Mouse (Mus musculus) limb, embryonic 11.5 days (tissue): ENCODE data around the gene Fgfr2. TPM values are rescaled to one million over a fixed set of nuclear protein-coding genes. Genes with fewer than 3 reads are reported as not detected.

Experiments
- ATAC-seq: fragments of 200-750 bp; cut with Nextera tagmentation; 2 replicates; pipeline ENCODE4 v1.8.0; 2017; ENCODE audit warnings: low read depth; ENCODE audit not compliant: insufficient number of reproducible peaks, low FRiP score, low TSS enrichment
- DNase-seq: peaks from one replicate; pipeline ENCODE4 v3.0.0-alpha.2; 2015; ENCODE audit warnings: low spot score
- H3K27ac ChIP-seq: fragments of 300-500 bp; sonication (generic); replicated peaks from 2 replicates; pipeline ENCODE4 v1.5.1; 2014; ENCODE audit warnings: low read depth, mild to moderate bottlenecking, low read length
- H3K27me3 ChIP-seq: fragments of 300-500 bp; sonication (generic); 2 replicates; pipeline ENCODE4 v1.6.1; 2014; ENCODE audit warnings: mild to moderate bottlenecking, low read length, mixed read lengths; ENCODE audit not compliant: control insufficient read depth, insufficient read depth
- H3K36me3 ChIP-seq: fragments of 300-500 bp; sonication (generic); 2 replicates; pipeline ENCODE4 v1.6.1; 2014; ENCODE audit warnings: mild to moderate bottlenecking, low read length, moderate library complexity, mixed read lengths; ENCODE audit not compliant: control insufficient read depth, insufficient read depth
- H3K4me1 ChIP-seq: fragments of 300-500 bp; sonication (generic); 2 replicates; pipeline ENCODE4 v1.6.1; 2014; ENCODE audit warnings: low read length, mixed read lengths; ENCODE audit not compliant: control insufficient read depth, insufficient read depth
- H3K4me2 ChIP-seq: fragments of 300-500 bp; sonication (generic); 2 replicates; pipeline ENCODE4 v1.6.1; 2014; ENCODE audit warnings: low read depth, mild to moderate bottlenecking, moderate library complexity; ENCODE audit not compliant: severe bottlenecking
- H3K4me3 ChIP-seq: fragments of 300-500 bp; sonication (generic); 2 replicates; pipeline ENCODE4 v1.5.1; 2014; ENCODE audit warnings: low read depth, low read length
- H3K9ac ChIP-seq: fragments of 300-500 bp; sonication (generic); 2 replicates; pipeline ENCODE4 v1.6.1; 2014; ENCODE audit warnings: mild to moderate bottlenecking, low read length
- H3K9me3 ChIP-seq: fragments of 300-500 bp; sonication (generic); 2 replicates; pipeline ENCODE4 v1.6.1; 2016; ENCODE audit warnings: low read length; ENCODE audit not compliant: control insufficient read depth
- WGBS: fragments of 180-500 bp; shearing (Covaris S2); extraction: QIAGEN DNeasy Blood & Tissue Kit; methylation state at CpG from one replicate; pipeline ENCODE4 v1.1.7; 2014; 5-methylcytosine and 5-hydroxymethylcytosine counted together
- polyA plus RNA-seq: library from polyadenylated mRNA; unstranded; fragments of >200 nt; fragmentation: Nextera tagmentation; extraction: Ambion mirVana; gene quantifications from 2 replicates; pipeline ENCODE4 v1.2.1, GENCODE M21; 2014

The Fgfr2 gene
- polyA plus RNA-seq, 1 experiment from 2014 or later: 60.1 TPM

DNA sequence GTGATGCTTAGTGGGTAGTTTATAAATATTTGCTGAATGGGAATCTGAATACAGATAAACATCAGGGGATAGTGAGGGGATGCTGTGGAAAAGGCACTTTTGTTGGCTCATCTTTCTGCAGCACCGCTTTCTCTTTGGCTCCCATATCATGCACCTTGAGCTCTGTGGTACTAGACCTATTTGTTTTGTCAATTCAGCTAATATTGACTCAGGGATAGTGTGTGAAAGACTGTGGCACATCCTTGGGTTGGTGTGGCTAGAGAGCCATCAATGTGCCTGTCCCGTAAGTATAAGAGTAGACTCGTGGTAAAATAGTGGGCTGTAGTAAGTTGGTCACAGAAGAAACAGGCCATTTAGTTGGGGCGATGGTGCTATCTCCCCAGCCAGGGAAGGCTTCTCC lies 2335.6 kb downstream of the Fgfr2 start:
- Histone ChIP-seq H3K4me1 (no peaks in the 10 kb centered on the region), H3K27me3 (no peaks in the 10 kb centered on the region), H3K27ac (no peak overlapping the region), H3K36me3 (no peaks in the 10 kb centered on the region), H3K9me3 (no peaks in the 10 kb centered on the region), H3K4me2 (no peak overlapping the region), H3K4me3 (no peak overlapping the region), H3K9ac (no peak overlapping the region)
- ATAC-seq (no peak), DNase-seq (no peak)
- WGBS: 92% methylated on average over 4 of the region's 4 CpGs

DNA sequence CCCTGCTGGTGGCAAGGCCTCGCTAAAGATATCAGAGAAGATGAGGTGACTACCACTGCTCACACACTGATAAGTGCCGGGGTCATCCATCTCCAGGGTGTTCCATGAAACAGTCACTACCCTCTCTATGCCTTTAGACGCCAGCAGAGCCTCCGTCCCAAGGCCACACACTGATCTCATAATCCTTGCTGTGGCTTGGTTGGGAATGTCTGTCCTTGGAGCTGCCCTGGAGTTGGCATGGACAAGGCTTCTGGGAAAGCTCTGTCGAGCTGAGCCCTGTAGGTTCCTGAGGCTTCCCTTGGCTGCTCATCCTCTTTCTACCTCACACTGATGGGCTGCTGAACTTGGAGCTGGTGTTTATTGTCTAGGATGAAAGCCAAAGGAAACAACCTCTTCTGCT lies 2336.4 kb downstream of the Fgfr2 start:
- no peaks in the 10 kb centered on the region for H3K9me3 ChIP-seq
- ATAC-seq (no peak), DNase-seq (no peak)
- no peaks in the 10 kb centered on the region for H3K4me1 ChIP-seq
- WGBS: 83% methylated on average over 5 of the region's 5 CpGs
- no peak overlapping the region for H3K27ac ChIP-seq
- no peak overlapping the region for H3K4me2 ChIP-seq
- no peak overlapping the region for H3K4me3 ChIP-seq
- H3K36me3 ChIP-seq: no peaks in the 10 kb centered on the region
- no peaks in the 10 kb centered on the region for H3K27me3 ChIP-seq
- H3K9ac ChIP-seq: no peak overlapping the region

DNA sequence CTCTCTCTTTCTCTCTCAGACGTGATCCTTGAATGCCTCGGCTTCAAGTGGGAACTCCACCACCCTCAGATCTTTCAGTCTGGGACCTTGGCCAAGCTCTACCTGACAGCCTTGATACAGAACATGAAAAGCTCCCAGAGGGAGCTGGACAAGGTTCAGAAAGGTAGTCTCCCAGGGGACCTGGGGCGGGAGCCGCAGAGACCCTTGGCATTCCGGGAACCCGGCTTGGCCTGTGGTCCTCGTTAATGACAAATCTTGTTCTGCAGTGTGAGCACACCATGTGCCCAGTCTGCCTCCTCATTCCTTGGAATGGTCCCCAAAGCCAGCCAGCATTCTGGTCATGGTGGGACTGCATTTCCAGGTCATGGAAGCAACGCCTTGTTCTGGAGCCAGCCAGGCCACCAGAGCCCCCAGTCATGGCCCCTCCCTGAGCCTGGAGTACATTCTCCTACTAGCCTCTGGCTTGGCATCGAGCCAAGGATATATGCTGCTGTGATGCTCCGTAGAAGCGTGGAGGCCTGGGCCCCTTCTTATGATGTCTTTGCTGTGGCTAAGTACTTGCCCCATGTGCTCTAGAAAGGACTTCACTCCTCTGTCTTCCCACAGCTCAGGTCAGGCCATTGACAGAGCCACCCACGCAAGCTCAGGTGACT lies 2337.1 kb downstream of the Fgfr2 start:
- no peak for DNase-seq
- Histone ChIP-seq H3K9me3 (no peaks in the 10 kb centered on the region), H3K27me3 (no peaks in the 10 kb centered on the region), H3K4me3 (no peak overlapping the region), H3K36me3 (no peaks in the 10 kb centered on the region), H3K27ac (no peak overlapping the region), H3K9ac (no peak overlapping the region), H3K4me1 (no peaks in the 10 kb centered on the region), H3K4me2 (no peak overlapping the region)
- ATAC-seq: no peak
- WGBS: 88% methylated on average over 12 of the region's 12 CpGs

DNA sequence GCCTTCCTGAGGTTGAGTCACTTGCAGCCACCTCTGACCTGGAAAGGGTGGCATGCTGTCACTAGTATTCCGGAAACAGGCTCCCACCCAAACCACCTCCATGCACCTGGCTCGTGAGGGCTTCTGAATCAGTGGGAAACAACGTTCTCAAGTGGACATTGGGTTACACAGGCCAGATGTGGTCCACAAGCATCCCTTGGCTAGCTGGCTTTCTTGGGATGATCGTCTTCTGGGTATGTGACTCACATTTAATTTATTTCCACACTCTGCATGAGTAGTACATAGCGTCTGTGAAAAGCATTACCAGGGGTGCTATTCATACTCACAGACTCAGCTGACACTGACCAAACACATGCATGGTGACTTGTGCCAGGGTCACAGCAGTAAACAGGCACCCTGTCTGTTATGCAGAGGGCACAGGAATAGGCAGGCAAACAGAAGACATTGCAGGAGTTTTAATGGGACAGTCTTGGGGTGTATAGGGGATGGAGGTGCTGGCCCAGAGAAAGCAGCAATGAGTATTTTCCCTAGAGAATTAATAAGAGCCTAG lies 2340.6 kb downstream of the Fgfr2 start:
- 79% methylated on average over 5 of the region's 5 CpGs for WGBS
- Histone ChIP-seq H3K27ac (no peak overlapping the region), H3K4me1 (no peaks in the 10 kb centered on the region), H3K36me3 (no peaks in the 10 kb centered on the region), H3K27me3 (no peaks in the 10 kb centered on the region), H3K4me3 (no peak overlapping the region), H3K9me3 (no peaks in the 10 kb centered on the region), H3K9ac (no peak overlapping the region), H3K4me2 (no peak overlapping the region)
- no peak for DNase-seq
- no peak for ATAC-seq

DNA sequence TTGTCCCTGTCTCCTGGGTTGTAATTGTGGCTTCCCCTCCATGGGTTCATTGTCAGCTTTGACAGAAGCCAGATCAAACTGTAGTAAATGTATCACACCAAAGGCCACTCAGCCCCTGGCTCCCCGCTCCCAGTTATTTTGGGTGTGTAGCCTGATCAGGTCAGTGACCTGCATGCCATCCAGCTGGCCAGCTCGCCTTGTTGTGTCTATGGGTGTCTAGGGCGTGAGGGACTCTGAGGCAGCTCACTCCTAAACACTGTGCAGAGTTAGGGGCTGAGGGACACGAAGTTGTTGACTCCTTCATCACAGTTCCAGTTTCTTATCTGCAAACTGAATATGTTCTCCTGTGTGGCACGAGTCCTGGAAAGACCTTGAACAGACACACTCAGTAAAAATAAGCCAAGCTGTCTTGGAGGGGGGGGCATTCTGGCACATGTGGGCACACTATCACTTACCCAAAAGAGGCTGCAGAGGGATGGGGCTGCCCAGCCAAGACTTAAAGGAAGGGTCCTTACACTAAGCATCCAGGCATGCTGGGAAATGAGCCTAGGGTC lies 2342.2 kb downstream of the Fgfr2 start:
- 59% methylated on average over 5 of the region's 5 CpGs for WGBS
- no peak for DNase-seq
- Histone ChIP-seq H3K27me3 (no peaks in the 10 kb centered on the region), H3K4me2 (no peak overlapping the region), H3K4me3 (no peak overlapping the region), H3K27ac (no peak overlapping the region), H3K36me3 (no peaks in the 10 kb centered on the region), H3K4me1 (no peaks in the 10 kb centered on the region), H3K9me3 (no peaks in the 10 kb centered on the region), H3K9ac (no peak overlapping the region)
- no peak for ATAC-seq

DNA sequence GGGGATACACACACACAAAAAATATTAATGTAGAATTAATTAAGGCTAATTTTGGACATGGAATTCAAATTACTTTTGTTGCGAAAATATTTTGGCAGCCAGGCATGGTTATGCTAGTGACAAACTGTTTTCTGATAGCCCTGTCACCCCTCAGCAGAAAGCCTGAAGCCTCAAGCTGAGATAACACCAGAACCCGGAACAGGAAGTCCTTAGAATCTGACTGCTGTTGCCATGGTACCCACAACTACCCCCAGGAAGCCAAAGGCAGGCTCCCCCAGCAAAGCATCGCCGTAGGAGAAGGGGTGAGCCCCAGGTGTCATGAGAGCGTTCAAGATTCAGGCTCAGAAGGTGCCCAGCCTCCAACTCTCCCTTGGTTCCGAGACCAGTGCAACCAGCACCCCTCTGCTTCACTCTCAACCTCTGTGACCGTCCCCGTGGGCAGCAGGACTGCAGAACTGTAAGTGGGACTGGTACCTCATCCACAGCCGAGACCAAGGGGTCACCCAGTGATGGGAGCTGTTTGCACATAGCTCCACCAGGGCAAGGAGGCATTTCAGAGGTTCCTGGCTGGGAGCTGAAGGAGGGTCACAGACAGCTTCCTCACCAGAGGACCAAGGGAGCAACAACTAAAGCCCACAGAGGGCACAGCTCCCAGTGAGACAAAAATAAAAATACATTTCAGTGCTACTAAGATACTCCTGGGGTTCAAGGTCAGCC lies 2349.1 kb downstream of the Fgfr2 start, which contains the start of gene Btbd16:
Gene Btbd16, plus strand, starts transcription at position 156 of the 717 bp plus-strand sequence.
- Histone ChIP-seq H3K27ac (no peak within 1 kb of the TSS), H3K9me3 (no peaks in the 10 kb centered on the region), H3K9ac (no peak within 1 kb of the TSS), H3K4me3 (no peak within 1 kb of the TSS), H3K36me3 (no peaks in the 10 kb centered on the region), H3K4me2 (no peak within 1 kb of the TSS), H3K4me1 (no peaks in the 10 kb centered on the region), H3K27me3 (no peaks in the 10 kb centered on the region)
- ATAC-seq: no peak
- WGBS: 64% methylated on average over 9 of the region's 9 CpGs
- no peak for DNase-seq

DNA sequence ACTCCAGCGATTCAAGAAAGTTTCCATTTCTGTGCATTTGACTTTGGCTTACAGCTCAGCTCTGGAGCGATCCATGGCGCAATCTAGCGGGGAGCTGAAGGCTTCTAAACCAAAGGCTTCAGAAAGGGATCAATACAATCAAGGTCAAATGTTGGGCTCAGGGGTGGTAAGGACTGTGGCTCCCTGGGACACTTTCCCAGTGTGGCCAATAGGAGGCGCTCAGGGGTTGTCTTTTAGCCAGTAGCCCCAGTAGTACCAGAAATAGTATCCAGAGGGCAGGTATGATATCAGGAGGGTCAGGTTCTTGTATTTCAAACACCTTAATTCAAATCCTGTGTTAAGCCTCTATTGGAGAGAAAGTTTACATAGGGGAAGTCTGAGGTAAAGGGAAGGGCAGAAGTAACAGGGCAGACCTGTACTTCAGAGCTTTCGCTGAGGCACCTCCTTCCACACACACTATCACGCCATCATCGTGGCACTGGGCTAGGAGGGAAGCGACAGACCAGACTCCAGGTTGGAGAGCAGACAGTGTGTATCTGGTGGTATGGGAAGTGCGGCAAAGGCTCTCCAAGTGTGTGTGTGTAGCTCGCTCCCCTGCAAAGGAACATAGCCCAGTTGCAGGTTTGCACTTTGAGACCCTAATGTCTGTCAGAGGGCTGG lies 2349.8 kb downstream of the Fgfr2 start:
- 65% methylated on average over 11 of the region's 11 CpGs for WGBS
- no peaks in the 10 kb centered on the region for H3K9me3 ChIP-seq
- H3K27ac ChIP-seq: no peak overlapping the region
- no peaks in the 10 kb centered on the region for H3K36me3 ChIP-seq
- no peak overlapping the region for H3K4me2 ChIP-seq
- no peak overlapping the region for H3K9ac ChIP-seq
- ATAC-seq (no peak), DNase-seq (peak; percentile 64)
- H3K27me3 ChIP-seq: no peaks in the 10 kb centered on the region
- no peaks in the 10 kb centered on the region for H3K4me1 ChIP-seq
- no peak overlapping the region for H3K4me3 ChIP-seq

DNA sequence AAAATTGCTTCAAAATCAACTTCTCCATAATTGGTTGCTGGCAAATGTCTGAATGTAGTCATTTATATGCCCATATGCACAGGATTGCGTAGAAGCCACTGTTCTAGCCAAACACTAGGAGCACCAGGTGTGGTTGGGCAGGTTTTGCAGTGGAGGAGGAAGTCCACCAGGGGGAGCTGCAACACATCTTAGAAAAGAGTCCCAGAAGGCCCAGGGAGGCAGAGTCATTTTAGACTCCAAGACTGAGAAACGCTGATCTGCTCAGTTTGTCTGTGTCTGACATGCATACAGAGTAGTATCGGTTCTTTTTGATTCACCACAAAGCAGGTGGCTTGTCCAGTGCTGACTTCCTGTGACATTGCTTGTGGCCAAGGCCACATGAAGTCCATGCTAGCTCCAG lies 2352.4 kb downstream of the Fgfr2 start:
- Histone ChIP-seq H3K4me1 (no peaks in the 10 kb centered on the region), H3K27me3 (no peaks in the 10 kb centered on the region), H3K9ac (no peak overlapping the region), H3K4me2 (no peak overlapping the region), H3K9me3 (no peaks in the 10 kb centered on the region), H3K4me3 (no peak overlapping the region), H3K36me3 (no peaks in the 10 kb centered on the region), H3K27ac (no peak overlapping the region)
- ATAC-seq (no peak), DNase-seq (peak; percentile 89)
- WGBS: 29% methylated on average over 3 of the region's 3 CpGs
